ENCODE assay signal across 8 mouse cellular contexts in genomic region chr13:55071322-55071721, GRCm38 (mm10).
DNase-seq lines count a peak whose midpoint lies in the region.
"Had no signal": no experiment of that assay in that cellular context is flagged by ENCODE, and none has a peak within 500 bp of the region (broad histone marks: within the 10 kb centered on the region; RNA-seq: fewer than 3 reads in every experiment).

No protein-coding gene starts in this region.

- peak; percentile 18 for DNase-seq in kidney, adult 9 months
- no peak for DNase-seq in kidney, adult 11 months
- DNase-seq in CD4-positive, CD25-positive, alpha-beta regulatory T cell, adult 2 months (ENCODE audit: low read depth, low spot score) = peak; percentile 69
- DNase-seq in MN1 (ENCODE audit: low spot score) = peak; percentile 71
- DNase-seq in induced T-regulatory cell, adult 2 months (ENCODE audit: low read depth) = peak; percentile 72
- DNase-seq in T-cell, adult 2 months (ENCODE audit: low spot score) = no peak
- no peak for DNase-seq in thymus, postnatal 25 days
- DNase-seq: right cerebral cortex, postnatal 4 days had no signal

Comparison
In these comparisons a context has a peak if more than half of its experiments do, and no peak if none do; other contexts are left out.
1. DNase-seq: peak in kidney, adult 9 months (single experiment), CD4-positive, CD25-positive, alpha-beta regulatory T cell, adult 2 months (single experiment), MN1 (single experiment) and induced T-regulatory cell, adult 2 months (single experiment); none in kidney, adult 11 months (single experiment), T-cell, adult 2 months (single experiment) and thymus, postnatal 25 days (single experiment).